Mouse (Mus musculus): Measurements from ENCODE around the gene Spock2. TPM values are rescaled to one million over a fixed set of nuclear protein-coding genes. Genes with fewer than 3 reads are reported as not detected.
A peak's percentile ranks its signal among the peaks of the same experiment; 100 is the strongest.

Spock2 gene
- polyA plus RNA-seq, 1 experiment from 2014 or later = 92.4 TPM

- no peak overlapping the region for H3K9ac ChIP-seq (replicated peaks; ENCODE audit: low read depth, low read length)
- H3K4me2 ChIP-seq (ENCODE audit: low read depth, low read length) = no peak overlapping the region
- WGBS = 49% methylated on average over 5 of the region's 5 CpGs
- H3K4me3 ChIP-seq (ENCODE audit: low read depth, low read length) = no peak overlapping the region
- H3K4me1 ChIP-seq (ENCODE audit: control insufficient read depth, insufficient read depth, low read length) = 0 out of 2 replicates have a peak, but pooled peaks cover 9% of the 10 kb centered on the region
- H3K36me3 ChIP-seq (ENCODE audit: control insufficient read depth, insufficient read depth, low read length) = no peaks in the 10 kb centered on the region
- no peak for ATAC-seq (ENCODE audit: low read depth)
- H3K27ac ChIP-seq (ENCODE audit: low read depth, low read length) = no peak overlapping the region
- H3K9me3 ChIP-seq (ENCODE audit: control insufficient read depth, low read length) = no peaks in the 10 kb centered on the region
- H3K27me3 ChIP-seq (ENCODE audit: control insufficient read depth, insufficient read depth, low read length) = no peaks in the 10 kb centered on the region
Observed at GRCm38 (mm10) chr10:60080601-60080981, 25.4 kb upstream of the Spock2 start.

- H3K4me1 ChIP-seq (ENCODE audit: control insufficient read depth, insufficient read depth, low read length) = 0 out of 2 replicates have a peak, but pooled peaks cover 9% of the 10 kb centered on the region
- H3K27me3 ChIP-seq (ENCODE audit: control insufficient read depth, insufficient read depth, low read length) = no peaks in the 10 kb centered on the region
- 0 out of 2 replicates have a peak overlapping the region, but pooled peaks have one; percentile 11 for H3K9ac ChIP-seq (replicated peaks; ENCODE audit: low read depth, low read length)
- WGBS = 60% methylated on average over 21 of the region's 21 CpGs
- no peaks in the 10 kb centered on the region for H3K9me3 ChIP-seq (ENCODE audit: control insufficient read depth, low read length)
- ATAC-seq (ENCODE audit: low read depth) = peak; percentile 38; the same call in 1 of the 2 replicates
- no peaks in the 10 kb centered on the region for H3K36me3 ChIP-seq (ENCODE audit: control insufficient read depth, insufficient read depth, low read length)
- H3K4me3 ChIP-seq (ENCODE audit: low read depth, low read length) = no peak overlapping the region
- no peak overlapping the region; the same call in 1 of the 2 replicates for H3K4me2 ChIP-seq (ENCODE audit: low read depth, low read length)
- peak overlapping the region; percentile 28; the same call in 1 of the 2 replicates for H3K27ac ChIP-seq (ENCODE audit: low read depth, low read length)
Observed at GRCm38 (mm10) chr10:60080982-60081825, 24.8 kb upstream of the Spock2 start.

- Histone ChIP-seq H3K4me3 (ENCODE audit: low read depth, low read length) (no peak overlapping the region), H3K9ac (replicated peaks; ENCODE audit: low read depth, low read length) (no peak overlapping the region), H3K9me3 (ENCODE audit: control insufficient read depth, low read length) (no peaks in the 10 kb centered on the region), H3K36me3 (ENCODE audit: control insufficient read depth, insufficient read depth, low read length) (no peaks in the 10 kb centered on the region), H3K4me1 (ENCODE audit: control insufficient read depth, insufficient read depth, low read length) (0 out of 2 replicates have a peak, but pooled peaks cover 9% of the 10 kb centered on the region), H3K4me2 (ENCODE audit: low read depth, low read length) (no peak overlapping the region), H3K27me3 (ENCODE audit: control insufficient read depth, insufficient read depth, low read length) (no peaks in the 10 kb centered on the region), H3K27ac (ENCODE audit: low read depth, low read length) (no peak overlapping the region)
- ATAC-seq (ENCODE audit: low read depth) = no peak; the same call in 1 of the 2 replicates
- WGBS = 34% methylated on average over 5 of the region's 5 CpGs
Observed at GRCm38 (mm10) chr10:60081905-60082304, 24.1 kb upstream of the Spock2 start.

GRCm38 (mm10) chr10:60084065-60084464 lies 22.0 kb upstream of the Spock2 start:
- no peaks in the 10 kb centered on the region for H3K9me3 ChIP-seq (ENCODE audit: control insufficient read depth, low read length)
- ATAC-seq (ENCODE audit: low read depth) = no peak
- H3K4me2 ChIP-seq (ENCODE audit: low read depth, low read length) = no peak overlapping the region
- 0 out of 2 replicates have a peak, but pooled peaks cover 9% of the 10 kb centered on the region for H3K4me1 ChIP-seq (ENCODE audit: control insufficient read depth, insufficient read depth, low read length)
- no peaks in the 10 kb centered on the region for H3K27me3 ChIP-seq (ENCODE audit: control insufficient read depth, insufficient read depth, low read length)
- no peak overlapping the region for H3K9ac ChIP-seq (replicated peaks; ENCODE audit: low read depth, low read length)
- H3K27ac ChIP-seq (ENCODE audit: low read depth, low read length) = no peak overlapping the region
- H3K4me3 ChIP-seq (ENCODE audit: low read depth, low read length) = no peak overlapping the region
- 83% methylated on average over 4 of the region's 4 CpGs for whole genome bisulfite sequencing
- no peaks in the 10 kb centered on the region for H3K36me3 ChIP-seq (ENCODE audit: control insufficient read depth, insufficient read depth, low read length)

- Histone ChIP-seq H3K4me2 (ENCODE audit: low read depth, low read length) (no peak overlapping the region), H3K36me3 (ENCODE audit: control insufficient read depth, insufficient read depth, low read length) (no peaks in the 10 kb centered on the region), H3K4me1 (ENCODE audit: control insufficient read depth, insufficient read depth, low read length) (no peaks in the 10 kb centered on the region), H3K27me3 (ENCODE audit: control insufficient read depth, insufficient read depth, low read length) (no peaks in the 10 kb centered on the region), H3K9ac (replicated peaks; ENCODE audit: low read depth, low read length) (no peak overlapping the region), H3K27ac (ENCODE audit: low read depth, low read length) (no peak overlapping the region), H3K4me3 (ENCODE audit: low read depth, low read length) (no peak overlapping the region), H3K9me3 (ENCODE audit: control insufficient read depth, low read length) (no peaks in the 10 kb centered on the region)
- 85% methylated on average over 2 of the region's 2 CpGs for WGBS
- no peak for ATAC-seq (ENCODE audit: low read depth)
Observed at GRCm38 (mm10) chr10:60092311-60092710, 13.7 kb upstream of the Spock2 start.

- no peaks in the 10 kb centered on the region for H3K9me3 ChIP-seq (ENCODE audit: control insufficient read depth, low read length)
Observed at GRCm38 (mm10) chr10:60093751-60094150, 12.3 kb upstream of the Spock2 start.

GRCm38 (mm10) chr10:60095558-60095957 lies 10.5 kb upstream of the Spock2 start:
- Histone ChIP-seq H3K27me3 (ENCODE audit: control insufficient read depth, insufficient read depth, low read length) (no peaks in the 10 kb centered on the region), H3K9me3 (ENCODE audit: control insufficient read depth, low read length) (no peaks in the 10 kb centered on the region), H3K9ac (replicated peaks; ENCODE audit: low read depth, low read length) (no peak overlapping the region), H3K27ac (ENCODE audit: low read depth, low read length) (no peak overlapping the region), H3K4me1 (ENCODE audit: control insufficient read depth, insufficient read depth, low read length) (no peaks in the 10 kb centered on the region), H3K4me2 (ENCODE audit: low read depth, low read length) (no peak overlapping the region), H3K36me3 (ENCODE audit: control insufficient read depth, insufficient read depth, low read length) (no peaks in the 10 kb centered on the region), H3K4me3 (ENCODE audit: low read depth, low read length) (no peak overlapping the region)
- 93% methylated on average over 2 of the region's 2 CpGs for WGBS
- no peak for ATAC-seq (ENCODE audit: low read depth)

More at GRCm38 (mm10) chr10:60093751-60094150, 12.3 kb upstream of the Spock2 start:
- ATAC-seq (ENCODE audit: low read depth) = no peak
- H3K4me1 ChIP-seq (ENCODE audit: control insufficient read depth, insufficient read depth, low read length) = no peaks in the 10 kb centered on the region
- H3K9ac ChIP-seq (replicated peaks; ENCODE audit: low read depth, low read length) = no peak overlapping the region
- no peak overlapping the region for H3K4me3 ChIP-seq (ENCODE audit: low read depth, low read length)
- no peaks in the 10 kb centered on the region for H3K36me3 ChIP-seq (ENCODE audit: control insufficient read depth, insufficient read depth, low read length)
- H3K27ac ChIP-seq (ENCODE audit: low read depth, low read length) = no peak overlapping the region
- 89% methylated on average over 2 of the region's 2 CpGs for WGBS
- H3K27me3 ChIP-seq (ENCODE audit: control insufficient read depth, insufficient read depth, low read length) = no peaks in the 10 kb centered on the region
- H3K4me2 ChIP-seq (ENCODE audit: low read depth, low read length) = no peak overlapping the region

- Histone ChIP-seq H3K4me3 (ENCODE audit: low read depth, low read length) (no peak overlapping the region), H3K9me3 (ENCODE audit: control insufficient read depth, low read length) (no peaks in the 10 kb centered on the region), H3K27me3 (ENCODE audit: control insufficient read depth, insufficient read depth, low read length) (no peaks in the 10 kb centered on the region), H3K4me1 (ENCODE audit: control insufficient read depth, insufficient read depth, low read length) (no peaks in the 10 kb centered on the region), H3K36me3 (ENCODE audit: control insufficient read depth, insufficient read depth, low read length) (no peaks in the 10 kb centered on the region), H3K9ac (replicated peaks; ENCODE audit: low read depth, low read length) (no peak overlapping the region), H3K27ac (ENCODE audit: low read depth, low read length) (no peak overlapping the region), H3K4me2 (ENCODE audit: low read depth, low read length) (no peak overlapping the region)
- no peak for ATAC-seq (ENCODE audit: low read depth)
- 28% methylated on average over 1 of the region's 1 CpGs for WGBS
Observed at GRCm38 (mm10) chr10:60096302-60096701, 9.7 kb upstream of the Spock2 start.

GRCm38 (mm10) chr10:60097146-60097545 lies 8.9 kb upstream of the Spock2 start:
- 88% methylated on average over 9 of the region's 9 CpGs for WGBS
- Histone ChIP-seq H3K4me1 (ENCODE audit: control insufficient read depth, insufficient read depth, low read length) (no peaks in the 10 kb centered on the region), H3K9me3 (ENCODE audit: control insufficient read depth, low read length) (no peaks in the 10 kb centered on the region), H3K9ac (replicated peaks; ENCODE audit: low read depth, low read length) (no peak overlapping the region), H3K4me2 (ENCODE audit: low read depth, low read length) (no peak overlapping the region), H3K27me3 (ENCODE audit: control insufficient read depth, insufficient read depth, low read length) (no peaks in the 10 kb centered on the region), H3K4me3 (ENCODE audit: low read depth, low read length) (no peak overlapping the region), H3K36me3 (ENCODE audit: control insufficient read depth, insufficient read depth, low read length) (no peaks in the 10 kb centered on the region), H3K27ac (ENCODE audit: low read depth, low read length) (no peak overlapping the region)
- ATAC-seq (ENCODE audit: low read depth) = no peak
